Mouse (Mus musculus): Measurements from ENCODE around the gene Ets1. TPM values are rescaled to one million over a fixed set of nuclear protein-coding genes. Genes with fewer than 3 reads are reported as not detected.

The Ets1 gene
- polyA plus RNA-seq, 1 experiment from 2014 or later, result 14.5 TPM

- Histone ChIP-seq H3K9ac (ENCODE audit: low read length) (no peak overlapping the region), H3K4me3 (ENCODE audit: low read depth, low read length) (no peak overlapping the region), H3K27ac (ENCODE audit: low read depth, low read length) (no peak overlapping the region), H3K9me3 (replicated peaks; ENCODE audit: control insufficient read depth, low read length) (no peaks in the 10 kb centered on the region), H3K4me2 (ENCODE audit: low read length) (no peak overlapping the region), H3K4me1 (ENCODE audit: control insufficient read depth, insufficient read depth, low read length) (peaks cover 2% of the 10 kb centered on the region), H3K36me3 (ENCODE audit: control insufficient read depth, insufficient read depth, low read length) (no peaks in the 10 kb centered on the region), H3K27me3 (replicated peaks; ENCODE audit: control insufficient read depth, insufficient read depth, low read length) (no peaks in the 10 kb centered on the region)
- WGBS, result 72% methylated on average over 9 of the region's 9 CpGs
- no peak for ATAC-seq
- no peak for DNase-seq (ENCODE audit: low spot score)
These were observed 108.3 kb downstream of the Ets1 start for GRCm38 (mm10) chr9:32744288-32744687.

- Histone ChIP-seq H3K4me3 (ENCODE audit: low read depth, low read length) (no peak overlapping the region), H3K27ac (ENCODE audit: low read depth, low read length) (no peak overlapping the region), H3K4me1 (ENCODE audit: control insufficient read depth, insufficient read depth, low read length) (peaks cover 2% of the 10 kb centered on the region), H3K27me3 (replicated peaks; ENCODE audit: control insufficient read depth, insufficient read depth, low read length) (no peaks in the 10 kb centered on the region), H3K4me2 (ENCODE audit: low read length) (no peak overlapping the region), H3K9ac (ENCODE audit: low read length) (no peak overlapping the region), H3K36me3 (ENCODE audit: control insufficient read depth, insufficient read depth, low read length) (no peaks in the 10 kb centered on the region), H3K9me3 (replicated peaks; ENCODE audit: control insufficient read depth, low read length) (no peaks in the 10 kb centered on the region)
- DNase-seq (ENCODE audit: low spot score) (no peak), ATAC-seq (no peak)
- 86% methylated on average over 12 of the region's 12 CpGs for WGBS
These were observed 109.2 kb downstream of the Ets1 start for GRCm38 (mm10) chr9:32745079-32745763.

GRCm38 (mm10) chr9:32745998-32746397 lies 110.0 kb downstream of the Ets1 start:
- DNase-seq (ENCODE audit: low spot score) (no peak), ATAC-seq (no peak)
- Histone ChIP-seq H3K4me3 (ENCODE audit: low read depth, low read length) (no peak overlapping the region), H3K9ac (ENCODE audit: low read length) (no peak overlapping the region), H3K9me3 (replicated peaks; ENCODE audit: control insufficient read depth, low read length) (no peaks in the 10 kb centered on the region), H3K4me1 (ENCODE audit: control insufficient read depth, insufficient read depth, low read length) (peaks cover 2% of the 10 kb centered on the region), H3K27me3 (replicated peaks; ENCODE audit: control insufficient read depth, insufficient read depth, low read length) (no peaks in the 10 kb centered on the region), H3K27ac (ENCODE audit: low read depth, low read length) (no peak overlapping the region), H3K36me3 (ENCODE audit: control insufficient read depth, insufficient read depth, low read length) (no peaks in the 10 kb centered on the region), H3K4me2 (ENCODE audit: low read length) (no peak overlapping the region)
- 93% methylated on average over 8 of the region's 8 CpGs for WGBS

GRCm38 (mm10) chr9:32746615-32747014 lies 110.6 kb downstream of the Ets1 start:
- 90% methylated on average over 6 of the region's 6 CpGs for WGBS
- no peak overlapping the region for H3K27ac ChIP-seq (ENCODE audit: low read depth, low read length)
- ATAC-seq, result no peak
- H3K4me1 ChIP-seq (ENCODE audit: control insufficient read depth, insufficient read depth, low read length), result peaks cover 2% of the 10 kb centered on the region
- DNase-seq (ENCODE audit: low spot score), result no peak
- no peak overlapping the region for H3K4me2 ChIP-seq (ENCODE audit: low read length)
- no peak overlapping the region for H3K9ac ChIP-seq (ENCODE audit: low read length)
- no peaks in the 10 kb centered on the region for H3K27me3 ChIP-seq (replicated peaks; ENCODE audit: control insufficient read depth, insufficient read depth, low read length)
- H3K9me3 ChIP-seq (replicated peaks; ENCODE audit: control insufficient read depth, low read length), result no peaks in the 10 kb centered on the region
- no peak overlapping the region for H3K4me3 ChIP-seq (ENCODE audit: low read depth, low read length)
- H3K36me3 ChIP-seq (ENCODE audit: control insufficient read depth, insufficient read depth, low read length), result no peaks in the 10 kb centered on the region

- Histone ChIP-seq H3K9ac (ENCODE audit: low read length) (no peak overlapping the region), H3K27me3 (replicated peaks; ENCODE audit: control insufficient read depth, insufficient read depth, low read length) (no peaks in the 10 kb centered on the region), H3K4me2 (ENCODE audit: low read length) (no peak overlapping the region), H3K4me3 (ENCODE audit: low read depth, low read length) (no peak overlapping the region), H3K9me3 (replicated peaks; ENCODE audit: control insufficient read depth, low read length) (no peaks in the 10 kb centered on the region), H3K4me1 (ENCODE audit: control insufficient read depth, insufficient read depth, low read length) (no peaks in the 10 kb centered on the region), H3K36me3 (ENCODE audit: control insufficient read depth, insufficient read depth, low read length) (no peaks in the 10 kb centered on the region), H3K27ac (ENCODE audit: low read depth, low read length) (no peak overlapping the region)
- 91% methylated on average over 8 of the region's 8 CpGs for WGBS
- DNase-seq (ENCODE audit: low spot score) (no peak), ATAC-seq (no peak)
These were observed 111.6 kb downstream of the Ets1 start for GRCm38 (mm10) chr9:32747624-32748023.

- ATAC-seq, result no peak
- H3K36me3 ChIP-seq (ENCODE audit: control insufficient read depth, insufficient read depth, low read length), result no peaks in the 10 kb centered on the region
- H3K4me1 ChIP-seq (ENCODE audit: control insufficient read depth, insufficient read depth, low read length), result no peaks in the 10 kb centered on the region
- WGBS, result 90% methylated on average over 5 of the region's 5 CpGs
- H3K27me3 ChIP-seq (replicated peaks; ENCODE audit: control insufficient read depth, insufficient read depth, low read length), result no peaks in the 10 kb centered on the region
- no peak overlapping the region for H3K27ac ChIP-seq (ENCODE audit: low read depth, low read length)
- H3K4me3 ChIP-seq (ENCODE audit: low read depth, low read length), result no peak overlapping the region
- H3K9me3 ChIP-seq (replicated peaks; ENCODE audit: control insufficient read depth, low read length), result no peaks in the 10 kb centered on the region
- DNase-seq (ENCODE audit: low spot score), result no peak
- H3K4me2 ChIP-seq (ENCODE audit: low read length), result no peak overlapping the region
- H3K9ac ChIP-seq (ENCODE audit: low read length), result no peak overlapping the region
These were observed 112.5 kb downstream of the Ets1 start for GRCm38 (mm10) chr9:32748552-32748951.

GRCm38 (mm10) chr9:32749721-32750480 lies 113.9 kb downstream of the Ets1 start:
- ATAC-seq, result no peak
- no peak overlapping the region for H3K4me2 ChIP-seq (ENCODE audit: low read length)
- H3K9ac ChIP-seq (ENCODE audit: low read length), result no peak overlapping the region
- no peak for DNase-seq (ENCODE audit: low spot score)
- WGBS, result 89% methylated on average over 13 of the region's 13 CpGs
- H3K9me3 ChIP-seq (replicated peaks; ENCODE audit: control insufficient read depth, low read length), result no peaks in the 10 kb centered on the region
- H3K27ac ChIP-seq (ENCODE audit: low read depth, low read length), result no peak overlapping the region
- no peaks in the 10 kb centered on the region for H3K4me1 ChIP-seq (ENCODE audit: control insufficient read depth, insufficient read depth, low read length)
- no peaks in the 10 kb centered on the region for H3K27me3 ChIP-seq (replicated peaks; ENCODE audit: control insufficient read depth, insufficient read depth, low read length)
- H3K4me3 ChIP-seq (ENCODE audit: low read depth, low read length), result no peak overlapping the region
- H3K36me3 ChIP-seq (ENCODE audit: control insufficient read depth, insufficient read depth, low read length), result no peaks in the 10 kb centered on the region

GRCm38 (mm10) chr9:32752602-32753001 lies 116.6 kb downstream of the Ets1 start:
- no peak overlapping the region for H3K9ac ChIP-seq (ENCODE audit: low read length)
- WGBS, result 80% methylated on average over 5 of the region's 5 CpGs
- DNase-seq (ENCODE audit: low spot score) (no peak), ATAC-seq (no peak)
- no peaks in the 10 kb centered on the region for H3K36me3 ChIP-seq (ENCODE audit: control insufficient read depth, insufficient read depth, low read length)
- H3K4me1 ChIP-seq (ENCODE audit: control insufficient read depth, insufficient read depth, low read length), result no peaks in the 10 kb centered on the region
- no peak overlapping the region for H3K4me2 ChIP-seq (ENCODE audit: low read length)
- no peak overlapping the region for H3K4me3 ChIP-seq (ENCODE audit: low read depth, low read length)
- no peaks in the 10 kb centered on the region for H3K9me3 ChIP-seq (replicated peaks; ENCODE audit: control insufficient read depth, low read length)
- no peak overlapping the region for H3K27ac ChIP-seq (ENCODE audit: low read depth, low read length)
- no peaks in the 10 kb centered on the region for H3K27me3 ChIP-seq (replicated peaks; ENCODE audit: control insufficient read depth, insufficient read depth, low read length)

GRCm38 (mm10) chr9:32754311-32754710 lies 118.3 kb downstream of the Ets1 start:
- H3K4me1 ChIP-seq (ENCODE audit: control insufficient read depth, insufficient read depth, low read length), result no peaks in the 10 kb centered on the region
- no peak overlapping the region for H3K9ac ChIP-seq (ENCODE audit: low read length)
- H3K27me3 ChIP-seq (replicated peaks; ENCODE audit: control insufficient read depth, insufficient read depth, low read length), result no peaks in the 10 kb centered on the region
- H3K4me2 ChIP-seq (ENCODE audit: low read length), result no peak overlapping the region
- no peaks in the 10 kb centered on the region for H3K36me3 ChIP-seq (ENCODE audit: control insufficient read depth, insufficient read depth, low read length)
- H3K27ac ChIP-seq (ENCODE audit: low read depth, low read length), result no peak overlapping the region
- ATAC-seq (no peak), DNase-seq (ENCODE audit: low spot score) (no peak)
- 89% methylated on average over 15 of the region's 15 CpGs for WGBS
- no peaks in the 10 kb centered on the region for H3K9me3 ChIP-seq (replicated peaks; ENCODE audit: control insufficient read depth, low read length)
- H3K4me3 ChIP-seq (ENCODE audit: low read depth, low read length), result no peak overlapping the region
